Mouse (Mus musculus) ovary, postnatal 14 days (tissue): ENCODE measurements around the gene Auts2.
A peak's percentile ranks its signal among the peaks of the same experiment; 100 is the strongest.

Source experiments
- DNase-seq: peaks from one replicate; pipeline ENCODE4 v3.0.0; 2022; ENCODE audit warnings: low spot score

Auts2 gene

GRCm38 (mm10) chr5:131794411-131795133 is 748.6 kb downstream of the Auts2 start:
- no peak for DNase-seq

- DNase-seq: no peak
Observed at GRCm38 (mm10) chr5:131789601-131790000, 753.5 kb downstream of the Auts2 start.

GRCm38 (mm10) chr5:131788008-131788407 is 755.1 kb downstream of the Auts2 start:
- DNase-seq: no peak

GRCm38 (mm10) chr5:131783241-131783640 is 759.9 kb downstream of the Auts2 start:
- DNase-seq: no peak

- DNase-seq: no peak
Observed at GRCm38 (mm10) chr5:131781063-131781462, 762.1 kb downstream of the Auts2 start.

- DNase-seq: no peak
Observed at GRCm38 (mm10) chr5:131779171-131779570, 764.0 kb downstream of the Auts2 start.

GRCm38 (mm10) chr5:131775672-131776071 is 767.5 kb downstream of the Auts2 start:
- DNase-seq: no peak

- DNase-seq: no peak
Observed at GRCm38 (mm10) chr5:131775222-131775621, 767.9 kb downstream of the Auts2 start.

GRCm38 (mm10) chr5:131774792-131775191 is 768.4 kb downstream of the Auts2 start:
- DNase-seq: no peak

- DNase-seq: no peak
Observed at GRCm38 (mm10) chr5:131772616-131773015, 770.5 kb downstream of the Auts2 start.

GRCm38 (mm10) chr5:131769273-131769672 is 773.9 kb downstream of the Auts2 start:
- DNase-seq: no peak

- no peak for DNase-seq
Observed at GRCm38 (mm10) chr5:131767699-131768264, 775.4 kb downstream of the Auts2 start.

GRCm38 (mm10) chr5:131767176-131767575 is 776.0 kb downstream of the Auts2 start:
- no peak for DNase-seq

- no peak for DNase-seq
Observed at GRCm38 (mm10) chr5:131759432-131759831, 783.7 kb downstream of the Auts2 start.

- no peak for DNase-seq
Observed at GRCm38 (mm10) chr5:131750330-131750729, 792.8 kb downstream of the Auts2 start.

GRCm38 (mm10) chr5:131749211-131749610 is 793.9 kb downstream of the Auts2 start:
- DNase-seq: peak; percentile 16

GRCm38 (mm10) chr5:131743069-131743468 is 800.1 kb downstream of the Auts2 start:
- no peak for DNase-seq

GRCm38 (mm10) chr5:131737476-131737875 is 805.7 kb downstream of the Auts2 start:
- DNase-seq: no peak

- DNase-seq: no peak
Observed at GRCm38 (mm10) chr5:131733324-131733660, 809.9 kb downstream of the Auts2 start.

- no peak for DNase-seq
Observed at GRCm38 (mm10) chr5:131732631-131733323, 810.4 kb downstream of the Auts2 start.

GRCm38 (mm10) chr5:131729456-131729855 is 813.7 kb downstream of the Auts2 start:
- no peak for DNase-seq

- no peak for DNase-seq
Observed at GRCm38 (mm10) chr5:131727909-131728308, 815.2 kb downstream of the Auts2 start.

GRCm38 (mm10) chr5:131724508-131724907 is 818.6 kb downstream of the Auts2 start:
- no peak for DNase-seq
